Mouse (Mus musculus): ENCODE data around the gene Kank4. TPM values are rescaled to one million over a fixed set of nuclear protein-coding genes. Genes with fewer than 3 reads are reported as not detected.
"Not testable (repeated sequence)": the region's sequence is repeated elsewhere in the genome, so short reads cannot be mapped to it uniquely, and the experiment has no call there.

Kank4 gene
- total RNA-seq (2021): 1 to 10 TPM; 2.6 to 2.8 TPM
- long read RNA-seq, experiment 1: 0 reads
- long read RNA-seq, experiment 2, partial matches to known transcripts: 1 of 2 reads
- long read RNA-seq, experiment 2, other reads (novel, unspliced or antisense): 1 of 2 reads

DNA sequence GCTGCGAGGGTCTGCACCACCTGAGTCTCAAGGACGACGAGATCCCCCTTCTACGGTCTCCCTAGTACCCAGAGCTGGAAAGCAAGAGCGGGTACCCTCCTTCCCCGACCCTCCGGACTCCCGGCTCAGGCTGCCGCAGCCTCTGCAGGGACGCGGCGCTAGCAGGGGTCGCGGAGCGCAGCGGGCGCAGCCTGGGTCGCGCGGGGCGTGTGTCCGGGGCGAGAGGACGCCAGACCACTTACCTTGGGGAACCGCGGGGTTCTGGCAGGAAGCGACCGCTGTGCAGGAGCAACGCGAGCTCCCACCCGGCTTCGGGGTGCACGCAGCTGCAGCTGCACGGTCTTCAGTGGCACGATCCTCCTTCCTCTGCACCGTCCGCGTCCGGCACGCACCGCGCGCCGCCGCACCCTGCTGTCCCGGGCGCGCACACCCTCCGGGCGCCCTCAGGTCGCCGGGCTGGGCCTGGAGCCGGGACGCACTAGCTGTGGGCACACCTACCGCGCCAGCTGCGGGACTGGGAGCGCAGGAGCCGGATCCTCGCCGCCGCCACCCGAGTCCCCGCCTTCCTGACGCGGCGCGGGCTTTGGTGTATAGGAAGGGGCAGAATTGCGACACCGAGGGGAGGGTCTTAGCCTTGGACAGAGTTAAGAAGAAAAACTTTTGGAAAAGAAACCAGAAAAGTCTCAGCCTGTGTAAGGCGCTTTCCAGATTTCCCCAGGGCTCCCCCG is at the start of gene Kank4:
Gene Kank4 (minus strand): TSS at position 354 of the 728 bp plus-strand sequence.
- peak in 1 of 2 experiments; percentile 11 for DNase-seq (ENCODE audit: low spot score in 2 of 2)

DNA sequence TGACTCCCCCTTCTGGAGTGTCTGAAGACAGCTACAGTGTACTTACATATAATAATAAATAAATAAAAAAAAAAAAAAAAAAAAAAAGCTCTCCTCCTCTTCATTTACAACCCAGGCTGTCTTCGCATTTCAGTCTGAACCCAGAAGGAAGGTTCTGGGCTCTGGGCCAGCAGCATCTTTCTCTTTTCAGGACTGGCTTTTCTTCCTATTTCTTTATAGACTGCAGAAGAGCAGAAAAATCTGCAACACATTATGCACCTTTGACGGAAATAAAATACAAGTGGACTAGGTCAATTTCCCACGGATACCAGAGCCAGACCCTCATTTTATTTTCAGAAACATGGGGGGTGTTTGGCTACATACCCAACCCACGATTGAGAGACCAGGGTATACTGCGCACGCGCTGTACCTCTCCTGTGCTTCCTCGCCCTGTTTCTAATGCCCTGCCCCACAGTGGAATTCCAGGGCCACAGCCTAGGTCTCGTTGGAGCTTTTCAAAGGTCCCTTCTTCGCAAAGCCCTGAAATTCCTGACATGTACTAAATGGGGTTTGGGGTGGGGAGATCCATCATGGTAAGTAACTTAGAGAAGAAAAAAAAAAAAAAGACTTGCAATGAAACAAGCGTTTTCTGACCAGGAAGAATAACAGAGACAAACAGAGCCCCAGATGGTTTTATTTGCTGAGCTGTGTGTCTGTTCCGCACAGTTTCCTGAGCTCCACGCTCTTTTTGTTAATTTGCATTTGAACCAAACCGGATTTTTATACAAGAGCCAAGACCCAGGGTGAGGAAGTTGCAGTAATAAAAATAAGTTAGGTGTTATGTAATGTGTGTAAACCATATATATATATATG is 48.3 kb upstream of the Kank4 start:
- DNase-seq (ENCODE audit: low spot score in 2 of 2): peak; percentile 28 to 58
- intact Hi-C loops (cut with DNase I): no loop called here

More for the DNA sequence above, at the start of gene Kank4:
- intact Hi-C loops (cut with DNase I): no loop called here

DNA sequence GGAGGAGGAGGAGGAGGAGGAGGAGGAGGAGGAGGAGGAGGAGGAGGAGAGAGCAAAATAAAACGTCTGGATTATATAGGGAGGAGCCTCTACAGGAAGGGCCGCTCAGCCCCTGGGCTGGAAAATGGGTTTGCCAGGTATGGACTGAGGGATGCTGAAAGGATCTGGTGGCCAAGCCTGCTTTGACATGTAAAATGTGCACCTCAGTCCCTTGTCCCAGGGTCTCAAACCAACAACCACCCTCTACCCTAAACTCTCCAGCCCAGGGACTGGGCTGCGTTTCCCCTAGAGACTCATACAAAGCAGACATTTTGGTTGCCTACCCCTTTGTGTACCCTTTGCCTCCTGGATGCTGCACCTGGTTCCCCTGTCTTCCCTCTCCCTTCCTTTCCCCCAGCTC is 47.2 kb upstream of the Kank4 start:
- DNase-seq (ENCODE audit: low spot score in 2 of 2): no peak
- intact Hi-C loops (cut with DNase I): no loop called here

DNA sequence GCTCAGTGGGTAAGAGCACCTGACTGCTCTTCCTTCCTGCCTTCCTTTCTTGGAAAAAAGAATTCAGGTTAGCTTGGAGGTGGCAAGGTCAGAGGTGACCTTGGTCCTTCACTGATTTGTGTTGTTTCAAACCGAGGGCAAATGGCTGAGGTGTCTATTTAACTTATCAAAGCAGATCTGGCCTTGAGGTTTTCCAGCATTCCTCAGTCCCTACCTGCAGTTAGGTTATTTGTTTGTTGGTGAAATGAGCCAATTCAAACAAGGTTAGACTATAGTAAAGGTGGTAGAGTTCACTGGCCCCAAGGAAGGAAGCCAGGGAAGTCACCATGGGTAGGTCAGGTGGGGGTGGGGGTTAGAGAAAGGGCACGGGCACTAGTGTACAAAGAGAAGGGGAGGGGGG is 46.8 kb upstream of the Kank4 start:
- intact Hi-C loops (cut with DNase I): no loop called here

DNA sequence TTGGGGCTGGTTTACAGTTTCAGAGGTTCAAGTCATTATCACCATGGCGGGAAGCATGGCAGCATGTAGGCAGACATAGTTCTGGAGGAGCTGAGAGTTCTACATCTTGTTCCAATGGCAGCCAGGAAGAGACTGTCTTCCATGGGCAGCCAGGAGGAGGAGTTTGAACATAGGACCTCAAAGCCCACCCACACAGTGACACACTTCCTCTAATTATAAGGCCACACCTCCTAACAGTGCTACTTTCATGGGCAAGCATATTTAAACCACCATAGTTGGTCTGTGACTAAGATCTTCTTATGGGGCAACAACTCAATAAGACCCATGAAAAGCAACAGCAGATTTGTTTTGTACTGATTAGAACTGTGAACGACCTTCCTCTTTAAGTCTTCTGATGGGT is 46.1 kb upstream of the Kank4 start:
- intact Hi-C loops (cut with DNase I): no loop called here
- DNase-seq (ENCODE audit: low spot score in 2 of 2): no peak

More for the DNA sequence above, 46.8 kb upstream of the Kank4 start:
- DNase-seq (ENCODE audit: low spot score in 2 of 2): no peak

DNA sequence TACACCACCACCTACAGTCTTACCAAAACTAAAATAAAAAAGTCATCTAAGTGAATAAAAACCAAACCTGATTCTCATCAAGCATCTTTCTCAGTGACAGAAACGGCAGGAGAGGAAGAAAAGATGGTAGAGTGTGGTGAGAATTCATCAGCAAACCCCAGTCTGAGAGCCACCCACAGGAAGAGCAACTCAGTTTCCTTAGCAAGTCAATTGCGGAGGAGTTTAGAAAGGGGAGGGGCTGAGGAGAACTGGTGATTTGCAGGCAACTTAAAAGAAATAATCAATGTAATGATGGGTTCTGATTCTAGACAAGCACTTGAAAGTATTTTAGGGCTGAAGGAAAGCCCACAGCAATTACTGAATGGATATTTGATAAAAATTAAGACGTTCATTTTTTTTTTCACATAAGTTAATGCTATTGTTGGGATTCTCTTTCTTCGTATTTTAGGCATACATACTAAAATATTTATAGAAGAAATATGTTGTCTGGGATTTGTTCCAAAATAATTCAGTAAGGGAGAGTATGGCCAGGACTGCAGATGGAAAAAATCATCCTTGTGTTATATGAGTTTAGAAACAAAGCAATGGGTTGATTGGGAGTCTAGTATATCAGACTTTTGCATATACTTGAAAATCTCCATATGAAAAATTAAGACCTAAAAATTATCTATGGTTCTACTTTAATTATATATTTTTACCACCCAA is 41.0 kb upstream of the Kank4 start:
- intact Hi-C loops (cut with DNase I): no loop called here
- no peak for DNase-seq (ENCODE audit: low spot score in 2 of 2)

DNA sequence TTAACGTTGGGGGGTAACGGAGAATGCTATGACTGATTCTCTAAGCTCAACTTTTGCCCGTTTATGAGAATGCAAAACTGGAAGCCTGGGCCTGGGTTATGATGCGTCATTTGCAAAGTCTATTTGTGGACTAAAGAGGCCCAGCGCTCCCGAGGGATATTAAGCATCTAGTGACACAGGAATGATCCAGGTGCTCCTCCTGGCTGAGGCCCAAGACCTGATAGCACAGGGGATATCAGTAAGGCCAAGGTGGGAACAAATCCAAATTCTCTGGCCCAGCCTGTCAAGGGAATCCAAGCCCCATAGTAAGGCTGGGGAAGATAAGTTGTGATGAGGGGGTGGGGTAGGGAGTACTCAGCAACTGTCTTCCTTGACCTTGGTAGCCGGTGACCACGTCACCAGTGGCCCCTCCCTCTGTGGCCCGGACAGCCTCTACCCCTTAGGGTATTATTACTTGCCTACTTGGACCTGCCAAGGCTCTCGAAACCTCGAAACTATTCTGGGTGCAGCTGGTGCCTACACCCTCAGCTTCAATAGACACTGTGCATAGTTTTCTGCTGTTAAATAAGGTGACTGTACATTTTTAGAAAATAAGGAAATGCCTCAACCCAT is 39.8 kb upstream of the Kank4 start:
- DNase-seq (ENCODE audit: low spot score in 2 of 2): no peak
- intact Hi-C loops (cut with DNase I): no loop called here

DNA sequence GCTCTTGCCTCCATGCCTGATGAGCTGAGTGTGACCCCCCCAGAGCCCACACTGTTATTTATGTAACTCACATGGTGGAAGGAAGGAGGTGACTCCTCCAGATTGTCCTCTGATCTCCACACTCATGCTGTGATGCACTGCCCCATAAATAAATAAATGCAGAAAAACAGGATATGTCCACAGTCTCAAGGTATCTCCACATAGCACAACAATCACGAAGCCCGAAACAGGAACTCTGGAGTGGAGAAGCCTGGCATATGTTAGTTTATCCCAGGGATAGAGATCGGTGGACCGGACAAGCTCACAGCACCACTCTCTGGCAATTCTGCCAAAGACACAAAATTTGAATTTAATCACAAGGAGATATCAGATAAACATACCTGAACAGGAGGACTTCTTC is 36.6 kb upstream of the Kank4 start:
- intact Hi-C loops (cut with DNase I): no loop called here
- no peak for DNase-seq (ENCODE audit: low spot score in 2 of 2)

DNA sequence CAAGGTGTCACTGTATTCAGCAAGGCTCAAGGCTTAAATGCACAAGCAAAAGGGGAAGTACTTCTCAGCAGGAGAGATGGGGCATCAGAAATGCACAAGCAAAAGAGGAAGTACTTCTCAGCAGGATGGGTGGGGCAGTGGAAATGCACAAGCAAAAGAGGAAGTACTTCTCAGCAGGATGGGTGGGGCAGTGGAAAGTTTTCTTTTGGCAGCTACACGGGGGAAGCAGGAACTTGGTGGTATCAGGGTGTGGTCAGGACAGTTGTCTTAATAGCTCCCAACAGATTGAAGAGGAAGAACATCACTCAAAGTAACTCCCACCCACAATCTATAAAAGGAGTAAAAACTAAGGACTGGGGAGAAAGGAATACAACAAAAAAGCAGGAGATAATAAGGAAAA is 33.1 kb upstream of the Kank4 start:
- intact Hi-C loops (cut with DNase I); DNase-seq (ENCODE audit: low spot score in 2 of 2): not testable (repeated sequence)

DNA sequence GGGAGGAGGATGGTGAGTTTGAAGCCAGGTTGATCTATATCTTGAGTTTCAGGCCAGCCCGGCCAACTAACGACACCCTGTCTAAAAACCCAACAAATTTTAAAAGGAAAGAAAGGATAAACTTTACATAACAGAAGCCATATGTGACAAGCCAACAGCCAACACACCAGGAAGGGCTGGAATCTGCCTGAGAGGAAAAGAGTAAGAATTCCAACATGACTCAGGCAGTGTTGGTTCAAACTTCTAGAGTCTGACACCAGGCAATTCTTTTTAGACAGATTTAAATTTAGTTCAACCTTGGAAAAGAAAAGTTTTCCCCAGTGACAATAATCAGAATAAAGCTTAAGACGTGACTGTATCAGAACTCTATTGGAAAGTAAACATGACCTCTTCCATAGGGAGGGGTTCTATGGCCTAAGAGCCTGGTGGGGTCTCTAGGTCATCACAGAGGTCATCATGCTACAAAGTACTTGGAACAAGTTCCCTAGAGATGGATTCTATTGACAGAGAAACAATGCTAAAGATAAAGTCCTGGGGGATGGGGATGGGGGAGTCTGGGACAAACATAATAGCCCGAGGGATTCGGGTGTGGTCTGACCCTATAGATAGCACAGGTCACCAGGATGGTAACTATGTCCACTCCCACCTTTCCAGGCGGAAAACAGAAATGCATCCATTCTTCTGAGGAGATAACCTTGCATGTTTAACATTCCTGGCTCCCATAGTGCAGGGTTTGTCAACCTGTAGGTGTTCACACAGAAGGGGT is 30.0 kb upstream of the Kank4 start:
- no peak for DNase-seq (ENCODE audit: low spot score in 2 of 2)
- intact Hi-C loops (cut with DNase I): no loop called here

DNA sequence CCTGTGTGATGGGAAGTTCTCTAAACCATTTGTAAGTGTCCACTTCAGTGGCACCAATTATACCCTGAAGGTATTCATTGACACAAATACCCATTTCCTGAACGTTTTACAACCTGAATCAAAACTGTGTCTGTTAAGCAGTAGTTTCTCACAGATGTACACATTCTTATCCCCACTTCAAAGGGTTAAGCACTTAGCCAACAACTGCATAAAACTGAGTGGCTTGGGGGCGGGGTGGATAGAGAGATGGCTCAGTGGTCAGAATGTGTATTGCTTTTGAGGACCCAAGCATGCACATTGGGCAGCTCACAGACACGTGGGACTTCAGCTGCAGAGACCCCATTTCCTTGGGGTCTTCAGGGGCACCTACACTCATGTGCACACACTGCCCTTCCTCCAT is 29.1 kb upstream of the Kank4 start:
- no peak for DNase-seq (ENCODE audit: low spot score in 2 of 2)
- intact Hi-C loops (cut with DNase I): no loop called here

DNA sequence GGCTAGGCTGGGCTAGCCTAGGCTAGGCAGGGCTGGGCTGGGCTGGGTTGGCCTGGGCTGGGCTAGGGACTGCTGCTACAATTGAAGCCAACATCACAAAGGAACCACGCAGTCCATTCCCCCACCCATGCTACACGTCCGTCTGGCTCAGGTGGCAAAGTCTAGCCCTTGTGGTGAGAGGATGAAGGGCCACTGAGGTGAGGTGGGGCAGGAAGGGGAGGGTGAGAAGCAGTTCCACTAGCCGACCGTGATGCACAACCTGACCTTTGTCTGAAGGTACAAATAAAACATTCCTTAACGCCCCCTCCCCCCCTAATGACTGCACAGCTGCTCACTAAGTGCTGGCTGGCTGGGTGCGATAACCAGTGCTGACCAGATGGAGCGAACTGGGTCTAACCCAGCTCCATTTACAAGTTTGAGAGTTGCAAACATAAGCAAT is 28.4 kb upstream of the Kank4 start:
- intact Hi-C loops (cut with DNase I): no loop called here
- DNase-seq (ENCODE audit: low spot score in 2 of 2): no peak

DNA sequence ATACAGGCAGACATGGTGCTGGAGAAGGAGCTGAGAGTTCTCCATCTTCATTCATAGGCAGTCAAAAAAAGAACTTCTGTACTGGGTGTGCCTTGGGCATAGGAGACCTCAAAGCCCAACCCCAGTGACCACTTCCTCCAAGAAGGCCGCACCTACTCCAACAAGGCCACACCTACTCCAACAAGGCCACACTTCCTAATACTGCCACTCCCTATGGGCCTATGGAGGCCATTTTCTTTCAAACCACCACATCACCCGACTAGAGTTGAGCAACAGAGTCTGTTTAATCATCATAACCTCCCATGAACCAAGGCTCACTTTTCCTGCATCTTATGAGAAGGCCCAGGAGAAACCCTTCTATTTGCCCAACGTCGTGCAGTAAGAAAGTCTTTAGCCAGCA is 27.9 kb upstream of the Kank4 start:
- no peak for DNase-seq (ENCODE audit: low spot score in 2 of 2)
- intact Hi-C loops (cut with DNase I): no loop called here

DNA sequence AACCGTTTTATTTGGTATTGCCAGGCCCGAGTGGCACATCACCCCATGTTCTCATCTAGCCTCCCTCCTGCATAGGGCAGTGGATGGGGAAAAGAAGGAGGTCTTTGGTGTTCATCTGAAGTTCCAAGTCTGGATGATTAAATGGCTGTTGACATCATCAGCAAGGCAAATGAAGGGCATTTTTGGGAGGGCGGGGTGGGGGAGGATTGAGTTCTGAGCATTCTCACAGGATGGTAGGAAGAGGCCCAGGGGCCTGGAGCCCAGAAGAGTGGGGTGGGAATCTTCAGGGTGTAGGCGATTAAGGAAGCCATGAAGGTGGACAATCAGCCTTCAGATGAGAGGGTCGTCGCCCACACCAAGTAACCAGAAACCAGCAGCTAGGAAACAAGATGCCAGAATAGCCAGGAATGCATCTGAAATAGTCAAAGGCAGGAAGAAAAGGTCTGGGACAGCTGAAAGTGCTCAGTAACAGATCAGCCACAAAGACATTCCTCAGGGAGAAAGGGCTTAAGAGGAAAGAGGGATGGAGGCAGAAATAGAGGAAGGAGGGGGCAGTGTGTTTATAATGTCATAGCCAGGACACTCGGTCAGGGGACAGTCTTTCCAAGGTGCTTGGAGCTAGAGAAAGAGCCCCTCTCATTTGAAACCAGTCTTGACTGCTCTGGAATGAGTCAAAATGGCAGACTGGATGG is 26.7 kb upstream of the Kank4 start:
- intact Hi-C loops (cut with DNase I): no loop called here
- DNase-seq (ENCODE audit: low spot score in 2 of 2): no peak

DNA sequence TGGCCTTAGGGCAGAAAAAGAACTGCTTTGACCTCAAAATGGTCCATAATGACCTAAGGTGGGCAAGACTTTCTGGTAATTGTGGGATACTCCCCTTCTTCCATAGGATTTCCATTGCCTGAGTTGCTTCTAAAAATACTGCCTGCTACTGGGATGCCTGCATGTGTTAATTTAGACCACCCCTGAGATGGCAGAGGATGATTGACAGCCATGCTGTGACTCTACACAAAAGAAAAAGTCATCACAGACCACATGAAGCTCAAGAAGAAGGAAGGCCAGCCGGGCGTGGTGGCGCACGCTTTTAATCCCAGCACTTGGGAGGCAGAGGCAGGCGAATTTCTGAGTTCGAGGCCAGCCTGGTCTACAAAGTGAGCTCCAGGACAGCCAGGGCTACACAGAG is 23.9 kb upstream of the Kank4 start:
- DNase-seq (ENCODE audit: low spot score in 2 of 2); intact Hi-C loops (cut with DNase I): not testable (repeated sequence)

DNA sequence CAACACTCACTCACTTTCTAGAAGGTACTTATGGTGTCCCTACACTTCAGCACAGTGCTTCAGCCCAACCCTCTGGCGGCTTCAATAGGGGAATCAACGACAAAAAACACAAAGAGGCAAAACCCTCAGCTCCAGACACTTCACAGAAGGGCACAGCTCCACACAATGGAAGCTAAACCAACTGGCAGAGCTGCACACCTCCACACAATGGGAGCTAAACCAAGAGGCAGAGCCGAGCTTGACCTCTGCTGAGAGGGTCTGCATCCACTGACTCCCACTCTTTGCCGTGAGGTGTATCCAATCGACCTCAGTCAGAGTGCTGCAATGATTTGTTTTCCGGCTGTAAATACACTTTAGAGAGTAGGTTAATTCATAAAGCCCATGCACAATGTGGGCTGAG is 23.2 kb upstream of the Kank4 start:
- no peak for DNase-seq (ENCODE audit: low spot score in 2 of 2)

DNA sequence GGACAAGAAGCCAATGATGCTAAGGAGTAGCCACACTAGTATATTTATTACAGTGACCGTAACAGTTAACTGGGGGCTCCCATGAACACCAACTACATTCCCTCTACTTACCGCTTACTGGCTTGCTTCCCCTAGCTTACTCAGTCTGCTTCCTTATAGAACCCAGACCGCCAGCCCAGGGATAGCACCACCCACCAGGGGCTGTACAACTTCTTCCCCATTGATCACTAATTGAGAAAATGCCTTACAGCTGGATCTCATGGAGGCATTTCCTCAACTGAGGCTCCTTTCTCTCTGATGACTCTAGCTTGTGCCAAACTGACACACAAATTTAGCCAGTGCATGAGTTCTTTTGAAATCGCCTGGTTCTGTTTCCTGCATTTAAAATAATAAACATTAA is 21.6 kb upstream of the Kank4 start:
- intact Hi-C loops (cut with DNase I): no loop called here
- no peak for DNase-seq (ENCODE audit: low spot score in 2 of 2)

More for the DNA sequence above, 23.2 kb upstream of the Kank4 start:
- intact Hi-C loops (cut with DNase I): no loop called here

All from left cerebral cortex, postnatal 14 days (tissue).